Comparison of ENCODE assay signal across 16 mouse cellular contexts in genomic region chr7:102016936-102017335, GRCm38 (mm10). TPM values are rescaled to one million over a fixed set of nuclear protein-coding genes. Genes with fewer than 3 reads are reported as not detected.
DNase-seq lines count a peak whose midpoint lies in the region; ATAC-seq and TF ChIP-seq lines count a peak whose summit lies in the region.
"Had no signal": no experiment of that assay in that cellular context is flagged by ENCODE, and none has a peak within 500 bp of the region (broad histone marks: within the 10 kb centered on the region; RNA-seq: fewer than 3 reads in every experiment).

No protein-coding gene starts in this region.

- no peaks in the 10 kb centered on the region for H3K9me3 ChIP-seq in heart, embryonic 13.5 days
- no peaks in the 10 kb centered on the region for H3K9me3 ChIP-seq in liver, embryonic 11.5 days (ENCODE audit: control insufficient read depth, low read length)
- H3K9me3 ChIP-seq: intestine, embryonic 15.5 days; limb, embryonic 13.5 days; midbrain, embryonic 10.5 days had no signal

- no peak overlapping the region for H3K4me3 ChIP-seq in heart, embryonic 13.5 days
- H3K4me3 ChIP-seq in liver, adult 2 months (ENCODE audit: insufficient read depth, low read depth, low read length), result peak overlapping the region; percentile 44
- H3K4me3 ChIP-seq in liver, embryonic 11.5 days (ENCODE audit: low read depth, low read length), result no peak overlapping the region
- no peak overlapping the region for H3K4me3 ChIP-seq in bone marrow macrophage, adult 2 months (ENCODE audit: insufficient read depth, low read length)
- H3K4me3 ChIP-seq: intestine, embryonic 15.5 days; limb, embryonic 13.5 days; midbrain, embryonic 10.5 days had no signal

- H3K79me2 ChIP-seq in liver, adult 2 months (ENCODE audit: control insufficient read depth, insufficient read depth, low read length), result no peaks in the 10 kb centered on the region

- H3K27ac ChIP-seq in heart, embryonic 13.5 days (replicated peaks), result no peak overlapping the region
- H3K27ac ChIP-seq in liver, adult 2 months (replicated peaks; ENCODE audit: insufficient read depth, low read depth, low read length), result peak overlapping the region; percentile 79
- H3K27ac ChIP-seq in liver, embryonic 11.5 days (ENCODE audit: low read depth, low read length), result no peak overlapping the region
- peak overlapping the region; percentile 32 for H3K27ac ChIP-seq in bone marrow macrophage, adult 2 months (ENCODE audit: insufficient read depth, low read depth, low read length)
- H3K27ac ChIP-seq: intestine, embryonic 15.5 days; limb, embryonic 13.5 days; midbrain, embryonic 10.5 days had no signal

- ATAC-seq in heart, embryonic 13.5 days (ENCODE audit: extremely low read depth, insufficient number of reproducible peaks, low FRiP score, low TSS enrichment), result no peak
- ATAC-seq in liver, embryonic 11.5 days (replicated peaks; ENCODE audit: low FRiP score), result no peak
- ATAC-seq in megakaryocyte, adult 5-6 weeks (ENCODE audit: poor library complexity, severe bottlenecking), result peak; percentile 47
- ATAC-seq: intestine, embryonic 15.5 days had no signal

- peaks cover 100% of the 10 kb centered on the region for H3K36me3 ChIP-seq in heart, embryonic 13.5 days
- peaks cover 31% of the 10 kb centered on the region for H3K36me3 ChIP-seq in liver, adult 2 months (ENCODE audit: control insufficient read depth, insufficient read depth, low read length)
- H3K36me3 ChIP-seq in liver, embryonic 11.5 days (ENCODE audit: control insufficient read depth, insufficient read depth, low read length), result peaks cover 53% of the 10 kb centered on the region

- 0 out of 2 replicates have a peak overlapping the region, but pooled peaks have one; percentile 19 for H3K9ac ChIP-seq in heart, embryonic 13.5 days
- H3K9ac ChIP-seq in liver, adult 2 months (ENCODE audit: low read depth, low read length), result peak overlapping the region; percentile 54
- H3K9ac ChIP-seq in liver, embryonic 11.5 days (ENCODE audit: low read depth, low read length), result no peak overlapping the region
- H3K9ac ChIP-seq: intestine, embryonic 15.5 days; limb, embryonic 13.5 days had no signal

- H3K27me3 ChIP-seq in heart, embryonic 13.5 days (replicated peaks), result no peaks in the 10 kb centered on the region
- no peaks in the 10 kb centered on the region for H3K27me3 ChIP-seq in liver, adult 2 months (ENCODE audit: control insufficient read depth, insufficient read depth, low read length)
- no peaks in the 10 kb centered on the region for H3K27me3 ChIP-seq in liver, embryonic 11.5 days (replicated peaks; ENCODE audit: control insufficient read depth, insufficient read depth, low read length)
- H3K27me3 ChIP-seq: intestine, embryonic 15.5 days; limb, embryonic 13.5 days had no signal

- no peak for TF ChIP-seq CTCF in liver, adult 2 months (IDR thresholded peaks at IDR 0.05; ENCODE audit: low read depth, low read length)
- TF ChIP-seq CTCF in bone marrow macrophage, adult 2 months (IDR thresholded peaks at IDR 0.05; ENCODE audit: low read depth, low read length), result no peak

- 78% methylated on average over 4 of the region's 4 CpGs for WGBS in heart, embryonic 13.5 days
- 44% methylated on average over 4 of the region's 4 CpGs for WGBS in liver, adult 2 months
- WGBS in liver, embryonic 11.5 days, result 87% methylated on average over 4 of the region's 4 CpGs

- no peak for DNase-seq in heart, adult 8-10 months (ENCODE audit: low spot score)
- no peak for DNase-seq in liver, adult 2 months (ENCODE audit: extremely low read depth, low read depth, low spot score)
- no peak for DNase-seq in liver, embryonic 11.5 days (ENCODE audit: low spot score)
- DNase-seq in cerebellum, adult 9-11 months, result no peak
- DNase-seq in T-cell, adult 2 months (ENCODE audit: low spot score), result no peak
- DNase-seq: cerebellum, adult 8-10 months; gastrocnemius, postnatal 25 days; heart, postnatal 4 days; layer of hippocampus, postnatal 36 days; right cerebral cortex, adult 18-20 months had no signal

- peaks cover 18% of the 10 kb centered on the region; the same call in 1 of the 2 replicates for H3K4me1 ChIP-seq in heart, embryonic 13.5 days
- peaks cover 17% of the 10 kb centered on the region for H3K4me1 ChIP-seq in liver, adult 2 months (ENCODE audit: control insufficient read depth, insufficient read depth, low read length)
- no peaks in the 10 kb centered on the region for H3K4me1 ChIP-seq in liver, embryonic 11.5 days (replicated peaks; ENCODE audit: control insufficient read depth, insufficient read depth, low read length)
- peaks cover 34% of the 10 kb centered on the region for H3K4me1 ChIP-seq in bone marrow macrophage, adult 2 months (ENCODE audit: control insufficient read depth, insufficient read depth, low read length)
- H3K4me1 ChIP-seq: intestine, embryonic 15.5 days; limb, embryonic 13.5 days; midbrain, embryonic 10.5 days had no signal

- H3K4me2 ChIP-seq in heart, embryonic 13.5 days, result no peak overlapping the region
- no peak overlapping the region for H3K4me2 ChIP-seq in liver, embryonic 11.5 days
- H3K4me2 ChIP-seq: intestine, embryonic 15.5 days; limb, embryonic 13.5 days had no signal

- TF ChIP-seq POLR2A in liver, adult 2 months (IDR thresholded peaks at IDR 0.05; ENCODE audit: extremely low read depth, insufficient read depth, low read length), result no peak
- no peak for TF ChIP-seq POLR2A in bone marrow macrophage, adult 2 months (IDR thresholded peaks at IDR 0.05; ENCODE audit: borderline replicate concordance, low read depth, low read length)

RNA-seq across cellular contexts. Expression of gene Il18bp, which starts 1.6 kb away (rescaled TPM):
- polyA plus RNA-seq in heart, embryonic 13.5 days (2015; fragmentation: Nextera tagmentation; extraction: Ambion mirVana), result 1.5 and 1.9 TPM in 2 replicates
- 10 to 100 TPM in 2 of 4 experiments, 1 to 10 TPM in 2; 7.1 to 15.8 (median 9.8) TPM for total RNA-seq in heart, adult 8-10 months (2022)
- total RNA-seq in liver, adult 2 months (2014; rRNA removed), result 15.7 TPM in 2 replicates
- polyA plus RNA-seq in liver, adult 2 months (2012; rRNA removed), result 14.2 and 26.4 TPM in 2 replicates
- polyA plus RNA-seq in liver, embryonic 11.5 days (2014; fragmentation: Nextera tagmentation; extraction: Ambion mirVana), result 2.4 and 3.9 TPM in 2 replicates
- 13.1 and 13.6 TPM in 2 replicates for polyA plus RNA-seq in bone marrow macrophage, adult 2 months (2012; ENCODE audit: insufficient read depth, insufficient read length, missing spikeins)
- 8.8 and 11.1 TPM in 2 replicates for total RNA-seq in megakaryocyte, adult 5-6 weeks (2015)
- 4.9 and 5.4 TPM in 2 replicates for total RNA-seq in megakaryocyte, adult 5-6 weeks (2017)

RNA-seq across cellular contexts. Expression of gene Rnf121, which starts 48.3 kb away (rescaled TPM):
- polyA plus RNA-seq in heart, embryonic 13.5 days (2015; fragmentation: Nextera tagmentation; extraction: Ambion mirVana), result 17.0 and 17.2 TPM in 2 replicates
- total RNA-seq in heart, adult 8-10 months (2022), result 10 to 100 TPM; 19.4 to 25.8 (median 22.5) TPM
- 16.2 and 17.1 TPM in 2 replicates for total RNA-seq in liver, adult 2 months (2014; rRNA removed)
- 18.3 and 21.1 TPM in 2 replicates for polyA plus RNA-seq in liver, adult 2 months (2012; rRNA removed)
- 16.4 and 16.7 TPM in 2 replicates for polyA plus RNA-seq in liver, embryonic 11.5 days (2014; fragmentation: Nextera tagmentation; extraction: Ambion mirVana)
- polyA plus RNA-seq in bone marrow macrophage, adult 2 months (2012; ENCODE audit: insufficient read depth, insufficient read length, missing spikeins), result 16.7 and 17.2 TPM in 2 replicates
- 13.3 and 14.9 TPM in 2 replicates for total RNA-seq in megakaryocyte, adult 5-6 weeks (2015)
- total RNA-seq in megakaryocyte, adult 5-6 weeks (2017), result 10.5 and 11.0 TPM in 2 replicates

RNA-seq across cellular contexts. Expression of gene Xndc1, which starts 48.4 kb away (rescaled TPM):
- 19.3 and 25.2 TPM in 2 replicates for polyA plus RNA-seq in heart, embryonic 13.5 days (2015; fragmentation: Nextera tagmentation; extraction: Ambion mirVana)
- 1 to 10 TPM; 4.9 to 8.4 (median 6.2) TPM for total RNA-seq in heart, adult 8-10 months (2022)
- total RNA-seq in liver, adult 2 months (2014; rRNA removed), result 4.8 and 4.9 TPM in 2 replicates
- 3.2 and 5.9 TPM in 2 replicates for polyA plus RNA-seq in liver, adult 2 months (2012; rRNA removed)
- polyA plus RNA-seq in liver, embryonic 11.5 days (2014; fragmentation: Nextera tagmentation; extraction: Ambion mirVana), result 19.5 and 24.6 TPM in 2 replicates
- 15.4 and 18.1 TPM in 2 replicates for polyA plus RNA-seq in bone marrow macrophage, adult 2 months (2012; ENCODE audit: insufficient read depth, insufficient read length, missing spikeins)
- total RNA-seq in megakaryocyte, adult 5-6 weeks (2015), result 7.1 and 9.5 TPM in 2 replicates
- 13.0 and 15.4 TPM in 2 replicates for total RNA-seq in megakaryocyte, adult 5-6 weeks (2017)

RNA-seq across cellular contexts. Expression of gene Xntrpc, which starts 48.6 kb away (rescaled TPM):
- polyA plus RNA-seq in heart, embryonic 13.5 days (2015; fragmentation: Nextera tagmentation; extraction: Ambion mirVana), result 0.91 and 1.0 TPM in 2 replicates
- 1 to 10 TPM in 2 of 4 experiments, under 1 TPM in 2; 0.47 to 1.1 (median 0.82) TPM for total RNA-seq in heart, adult 8-10 months (2022)
- total RNA-seq in liver, adult 2 months (2014; rRNA removed), result 0.18 and 0.74 TPM in 2 replicates
- polyA plus RNA-seq in liver, adult 2 months (2012; rRNA removed), result 0.75 and 0.83 TPM in 2 replicates
- polyA plus RNA-seq in liver, embryonic 11.5 days (2014; fragmentation: Nextera tagmentation; extraction: Ambion mirVana), result 0.71 and 0.81 TPM in 2 replicates
- polyA plus RNA-seq in bone marrow macrophage, adult 2 months (2012; ENCODE audit: insufficient read depth, insufficient read length, missing spikeins), result 0.23 and 0.35 TPM in 2 replicates
- 0.39 and 0.40 TPM in 2 replicates for total RNA-seq in megakaryocyte, adult 5-6 weeks (2015)
- not detected in 2 replicates for total RNA-seq in megakaryocyte, adult 5-6 weeks (2017)

Comparison
In these comparisons a context has a peak if more than half of its experiments do, and no peak if none do; other contexts are left out.
1. H3K27ac ChIP-seq: peak in liver, adult 2 months (single experiment) and bone marrow macrophage, adult 2 months (single experiment); none in heart, embryonic 13.5 days (single experiment) and liver, embryonic 11.5 days (single experiment).